Mouse (Mus musculus) CD4-positive naive resting alpha-beta T cell, adult 57 days (primary cell): Measurements from ENCODE around the gene Acmsd. TPM values are rescaled to one million over a fixed set of nuclear protein-coding genes. Genes with fewer than 3 reads are reported as not detected.

ENCODE experiments used
- total RNA-seq: library from RNA; stranded (reverse); gene quantifications from one replicate; pipeline ENCODE4 v1.2.4, GENCODE M21; 2023

The Acmsd gene
- not detected for total RNA-seq

GRCm38 (mm10) chr1:127729096-127729495, at the start of gene Acmsd:
Gene Acmsd, plus strand, starts transcription at chr1:127729413.

DNA sequence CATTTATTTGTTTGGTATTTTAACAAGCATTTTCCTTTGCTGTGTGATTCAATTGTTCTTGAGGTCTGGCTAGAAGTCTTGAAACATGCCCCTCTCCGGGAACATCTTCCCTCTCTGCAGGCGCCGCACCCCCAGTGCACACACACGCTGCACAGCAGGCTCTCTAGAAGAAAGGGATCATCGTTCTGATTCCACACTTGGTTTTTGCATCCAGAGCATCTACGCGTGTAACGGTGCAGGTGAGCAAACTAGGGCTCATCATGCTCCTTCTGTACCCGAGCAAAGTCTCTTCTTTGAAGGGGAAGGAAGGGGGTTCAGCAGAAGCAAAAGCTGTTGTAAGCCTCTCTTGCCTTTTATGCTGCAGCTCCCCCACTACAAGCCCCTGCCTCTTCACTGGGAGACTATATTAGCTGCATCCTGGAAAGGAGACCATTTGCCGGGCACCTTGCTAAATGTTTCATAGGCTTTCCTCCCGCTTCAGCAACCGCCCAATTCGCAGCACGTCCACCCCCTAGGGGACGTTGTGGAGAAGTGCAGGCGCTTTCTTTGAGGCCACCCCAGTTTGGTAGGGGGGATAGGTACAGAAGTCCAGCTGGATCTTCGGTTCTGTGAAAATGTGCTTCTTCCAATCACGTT, 49.6 kb upstream of the Acmsd start, which contains the start of gene Tmem163:
Gene Tmem163 (minus strand): TSS at position 51 of the 636 bp plus-strand sequence.

GRCm38 (mm10) chr1:127773803-127774500, 44.7 kb downstream of the Acmsd start, which contains the start of gene Ccnt2:
Gene Ccnt2, plus strand, starts transcription at chr1:127774164.

Other genes starting within 250 kb of the Acmsd start
- 1.7 TPM for gene Tmem163, start 49.9 kb upstream of the Acmsd start, total RNA-seq
- gene Ccnt2, start 44.8 kb downstream of the Acmsd start, total RNA-seq, result 95.7 TPM
- 0.62 TPM for gene Map3k19, start 125.6 kb downstream of the Acmsd start, total RNA-seq
- 66.3 TPM for gene Rab3gap1, start 139.4 kb downstream of the Acmsd start, total RNA-seq